Mouse (Mus musculus): ENCODE results near the gene Senp3. TPM values are rescaled to one million over a fixed set of nuclear protein-coding genes. Genes with fewer than 3 reads are reported as not detected.
A peak's percentile ranks its signal among the peaks of the same experiment; 100 is the strongest.

Gene Senp3
- total and polyA plus RNA-seq, 3 experiments = 116 to 303 (median 256) TPM

- Histone ChIP-seq H3K36me3 (replicated peaks in 1 of 2; ENCODE audit: control insufficient read depth in 1 of 2, insufficient read depth in 1 of 2, low read length in 1 of 2) (peaks cover 82 to 92% of the 10 kb centered on the region in 2 experiments), H3K4me3 (replicated peaks in 1 of 3; ENCODE audit: low read depth in 2 of 3, low read length in 2 of 3, poor library complexity in 1 of 3) (no peak overlapping the region), H3K9me3 (replicated peaks; ENCODE audit: low read length) (no peaks in the 10 kb centered on the region), H3K9ac (ENCODE audit: insufficient read depth, low read depth) (no peak overlapping the region), H3K27ac (ENCODE audit: insufficient read depth, low read depth) (no peak overlapping the region), H3K4me2 (ENCODE audit: insufficient read depth, low read depth, poor library complexity, severe bottlenecking) (no peak overlapping the region), H3K27me3 (replicated peaks) (no peaks in the 10 kb centered on the region), H3K4me1 (ENCODE audit: control insufficient read depth in 1 of 2, insufficient read depth in 2 of 2) (no peaks in the 10 kb centered on the region), H3K79me2 (replicated peaks; ENCODE audit: control insufficient read depth, extremely low read depth, insufficient read depth, poor library complexity, severe bottlenecking) (no peaks in the 10 kb centered on the region; the same call in 1 of the 2 replicates)
- DNase-seq (ENCODE audit: extremely low read depth) = no peak
- in situ Hi-C loops (cut with MboI; ENCODE audit: low pct_ligation_motif_present, low pct_unique_long_range_greater_than_20kb, low sequenced_read_pairs) (no loop called here), dilution Hi-C loops (cut with MboI; ENCODE audit: extremely low pct_ligation_motif_present, extremely low pct_unique_long_range_greater_than_20kb, low sequenced_read_pairs) (no loop called here)
- TF ChIP-seq ETS1 (conservative IDR thresholded peaks at IDR 0.05; ENCODE audit: low read depth, low read length) (no peak), GABPA (IDR thresholded peaks at IDR 0.05; ENCODE audit: insufficient replicate concordance, low read depth, low read length) (no peak), POLR2AphosphoS2 (IDR thresholded peaks at IDR 0.05; ENCODE audit: low read depth, low read length) (no peak), EP300 (IDR thresholded peaks at IDR 0.05; ENCODE audit: low read length) (no peak), USF2 (conservative IDR thresholded peaks at IDR 0.05; ENCODE audit: low read depth, low read length) (no peak), ZNF384 (IDR thresholded peaks at IDR 0.05; ENCODE audit: low read depth, low read length) (no peak), SMC3 (IDR thresholded peaks at IDR 0.05; ENCODE audit: low read depth, low read length) (no peak), SIN3A (IDR thresholded peaks at IDR 0.05; ENCODE audit: low read length) (no peak), HCFC1 (IDR thresholded peaks at IDR 0.05; ENCODE audit: low read depth, low read length) (no peak), ZC3H11A (IDR thresholded peaks at IDR 0.05; ENCODE audit: low read depth, low read length) (no peak), JUN (IDR thresholded peaks at IDR 0.05; ENCODE audit: insufficient read depth, low read depth, low read length) (no peak), ZMIZ1 (IDR thresholded peaks at IDR 0.05; ENCODE audit: low read depth, low read length) (no peak), IRF4 (IDR thresholded peaks at IDR 0.05; ENCODE audit: low read depth, low read length) (no peak), MYC (IDR thresholded peaks at IDR 0.05; ENCODE audit: low read depth, low read length) (no peak), KAT2A (IDR thresholded peaks at IDR 0.05; ENCODE audit: insufficient replicate concordance, low read length) (no peak), E2F4 (IDR thresholded peaks at IDR 0.05; ENCODE audit: insufficient replicate concordance, low read depth, low read length) (no peak), JUND (conservative IDR thresholded peaks at IDR 0.05; ENCODE audit: low read depth, low read length) (no peak)
These were observed 36.0 kb downstream of the Senp3 start for GRCm38 (mm10) chr11:69645860-69646259.

GRCm38 (mm10) chr11:69635471-69635870 lies 46.4 kb downstream of the Senp3 start:
- in situ Hi-C loops (cut with MboI; ENCODE audit: low pct_ligation_motif_present, low pct_unique_long_range_greater_than_20kb, low sequenced_read_pairs) = no loop called here
- H3K27ac ChIP-seq (ENCODE audit: insufficient read depth, low read depth) = no peak overlapping the region
- peaks cover 11 to 36% of the 10 kb centered on the region in 2 experiments for H3K36me3 ChIP-seq (replicated peaks in 1 of 2; ENCODE audit: control insufficient read depth in 1 of 2, insufficient read depth in 1 of 2, low read length in 1 of 2)
- H3K9ac ChIP-seq (ENCODE audit: insufficient read depth, low read depth) = 0 out of 2 replicates have a peak overlapping the region, but pooled peaks have one; percentile 94
- H3K4me3 ChIP-seq (replicated peaks in 1 of 3; ENCODE audit: low read depth in 2 of 3, low read length in 2 of 3, poor library complexity in 1 of 3) = no peak overlapping the region
- H3K4me2 ChIP-seq (ENCODE audit: insufficient read depth, low read depth, poor library complexity, severe bottlenecking) = peak overlapping the region; percentile 89; the same call in 1 of the 2 replicates
- dilution Hi-C loops (cut with MboI; ENCODE audit: extremely low pct_ligation_motif_present, extremely low pct_unique_long_range_greater_than_20kb, low sequenced_read_pairs) = no loop called here
- H3K4me1 ChIP-seq (ENCODE audit: control insufficient read depth in 1 of 2, insufficient read depth in 2 of 2) = peaks cover 0 to 47% of the 10 kb centered on the region in 2 experiments; a peak in 2 of 4 replicates
- DNase-seq (ENCODE audit: extremely low read depth) = peak; percentile 29
- H3K27me3 ChIP-seq (replicated peaks) = no peaks in the 10 kb centered on the region
- no peaks in the 10 kb centered on the region for H3K9me3 ChIP-seq (replicated peaks; ENCODE audit: low read length)
- H3K79me2 ChIP-seq (replicated peaks; ENCODE audit: control insufficient read depth, extremely low read depth, insufficient read depth, poor library complexity, severe bottlenecking) = peaks cover 52% of the 10 kb centered on the region
- TF ChIP-seq BHLHE40 (IDR thresholded peaks at IDR 0.05; ENCODE audit: low read depth, low read length) (no peak), MAZ (IDR thresholded peaks at IDR 0.05; ENCODE audit: low read depth, low read length) (no peak), JUN (IDR thresholded peaks at IDR 0.05; ENCODE audit: insufficient read depth, low read depth, low read length) (no peak), SIN3A (IDR thresholded peaks at IDR 0.05; ENCODE audit: low read length) (0 out of 2 replicates have a peak, but pooled peaks have one; percentile 8), USF1 (IDR thresholded peaks at IDR 0.05; ENCODE audit: low read depth, low read length) (no peak), ZNF384 (IDR thresholded peaks at IDR 0.05; ENCODE audit: low read depth, low read length) (no peak)

Data from CH12.LX (cell line).